Mouse (Mus musculus) retina, embryonic 14.5 days (tissue): Measurements from ENCODE around the gene Ppy.

Source experiments
- DNase-seq: peaks from one replicate; pipeline ENCODE4 v3.0.0-alpha.2; 2015; ENCODE audit warnings: low spot score

The Ppy gene

DNA sequence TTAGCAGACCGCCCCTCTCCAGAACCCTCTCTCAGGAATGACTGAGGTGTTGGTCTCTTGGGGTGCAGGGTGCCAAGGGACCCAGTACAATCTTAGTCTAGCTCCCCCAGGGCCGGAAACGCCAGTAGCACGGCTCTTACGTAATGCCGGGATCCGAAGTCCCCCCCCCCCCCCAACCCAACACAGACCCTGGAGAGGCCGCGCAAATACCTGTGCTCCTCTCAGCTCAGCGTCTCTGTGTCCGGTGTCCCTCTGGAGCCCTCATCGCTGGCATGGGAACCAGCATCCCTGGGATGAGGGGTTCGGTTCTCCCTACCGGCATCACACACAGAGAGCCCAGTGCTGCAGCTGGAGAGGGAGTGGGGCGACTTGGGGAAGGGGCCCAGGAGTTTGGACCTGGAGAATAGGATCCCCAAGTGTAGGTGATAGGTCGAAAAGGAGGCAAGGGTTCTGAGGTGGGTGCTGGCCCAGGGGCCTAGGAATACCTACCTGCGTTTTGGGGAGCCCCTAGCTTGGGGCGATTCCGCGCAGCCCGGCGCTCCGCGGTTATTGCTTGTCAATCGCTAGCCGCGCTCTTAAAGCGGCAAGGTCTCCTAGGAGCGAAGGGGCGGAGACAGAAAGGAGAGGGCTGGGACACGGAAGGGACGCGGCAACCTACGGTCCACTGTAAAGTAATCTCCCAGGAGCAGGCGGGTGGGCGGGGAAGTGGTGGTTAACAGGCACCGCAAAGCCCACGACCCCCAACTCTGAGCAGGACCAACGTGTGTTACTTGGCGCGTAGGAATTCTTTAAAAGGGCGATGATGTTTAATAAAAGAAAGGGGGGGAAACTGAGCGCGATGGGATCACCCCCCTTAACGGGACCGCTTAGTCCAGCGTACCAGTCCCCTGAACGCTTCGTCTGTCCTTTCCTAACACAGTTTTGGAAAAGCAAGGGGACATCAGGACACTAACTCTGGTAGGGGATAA lies 12.9 kb downstream of the Ppy start, which contains the start of gene Mpp2:
Mpp2 (minus strand) TSS at position 585 of the 968 bp plus-strand sequence.
- peak; percentile 82 for DNase-seq

DNA sequence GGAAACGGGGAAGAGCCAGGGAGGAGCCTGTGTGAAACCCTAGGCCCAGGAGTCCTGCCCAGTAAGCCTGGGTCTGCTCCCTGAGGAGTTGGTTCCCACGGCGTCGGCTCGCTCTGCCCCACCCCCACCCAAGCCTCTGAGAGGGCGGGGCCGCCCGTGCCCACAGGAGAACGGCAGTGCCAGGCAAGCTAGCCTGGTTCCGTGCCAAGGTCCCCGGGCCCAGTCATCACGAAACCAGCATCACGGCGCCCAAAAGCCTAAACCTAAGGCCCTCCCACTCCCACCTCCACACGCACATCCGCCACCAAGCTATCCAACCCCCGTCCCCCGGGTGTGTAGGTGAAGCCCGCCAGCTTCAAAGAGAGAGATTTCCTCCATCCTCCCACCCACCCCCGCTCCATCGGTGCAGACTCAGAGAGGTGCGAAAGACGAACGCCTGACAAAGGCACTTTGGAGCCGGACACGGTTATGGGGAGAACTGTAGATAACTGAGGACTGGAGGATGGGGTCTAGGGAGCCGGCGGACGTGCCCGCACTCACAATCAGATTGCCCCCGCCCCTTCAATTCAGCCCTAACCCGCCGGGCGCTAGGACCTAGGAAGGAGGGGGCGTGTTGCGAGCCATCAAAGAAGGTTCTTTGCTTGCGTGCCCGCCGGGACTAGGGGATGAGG lies 13.9 kb downstream of the Ppy start:
- peak; percentile 88 for DNase-seq

DNA sequence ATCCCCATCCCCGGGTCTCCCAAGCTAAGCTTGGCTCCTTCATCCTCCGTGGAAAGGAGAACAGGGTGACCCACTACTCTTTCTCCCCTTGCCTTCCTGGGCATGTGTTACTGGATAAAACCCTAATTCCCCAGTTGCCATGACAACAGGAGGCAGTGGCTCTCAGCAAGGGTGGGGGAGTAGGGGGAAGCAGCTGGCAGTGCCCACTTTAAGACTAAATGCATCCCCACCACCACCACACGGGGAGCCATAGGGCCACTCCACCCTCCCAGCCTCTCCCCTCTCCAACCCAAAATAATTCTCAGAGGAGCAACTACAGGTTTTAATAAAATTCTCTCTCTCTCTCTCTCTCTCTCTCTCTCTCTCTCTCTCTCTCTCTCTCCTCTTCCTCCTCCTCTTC lies 14.8 kb downstream of the Ppy start:
- peak; percentile 68 for DNase-seq

DNA sequence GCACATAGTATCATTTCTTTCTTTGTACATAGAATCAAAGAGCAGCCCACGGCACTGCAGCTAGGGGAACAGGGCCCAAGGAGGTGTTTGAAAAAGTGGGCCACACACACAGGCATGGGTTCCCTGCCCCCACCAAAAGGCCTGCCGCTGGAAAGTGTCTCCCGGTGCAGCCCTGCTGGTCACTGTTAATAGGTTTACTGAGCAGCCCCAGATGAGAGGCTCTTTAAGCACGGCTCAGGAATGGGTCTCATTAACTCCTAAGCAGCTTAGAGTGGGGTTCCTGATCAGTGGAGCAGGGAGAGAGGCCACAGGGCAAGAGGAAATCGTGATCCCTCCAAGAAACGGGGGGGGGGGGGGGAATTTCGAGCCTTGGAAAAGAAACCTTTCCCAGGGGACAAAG lies 17.0 kb downstream of the Ppy start:
- no peak for DNase-seq

DNA sequence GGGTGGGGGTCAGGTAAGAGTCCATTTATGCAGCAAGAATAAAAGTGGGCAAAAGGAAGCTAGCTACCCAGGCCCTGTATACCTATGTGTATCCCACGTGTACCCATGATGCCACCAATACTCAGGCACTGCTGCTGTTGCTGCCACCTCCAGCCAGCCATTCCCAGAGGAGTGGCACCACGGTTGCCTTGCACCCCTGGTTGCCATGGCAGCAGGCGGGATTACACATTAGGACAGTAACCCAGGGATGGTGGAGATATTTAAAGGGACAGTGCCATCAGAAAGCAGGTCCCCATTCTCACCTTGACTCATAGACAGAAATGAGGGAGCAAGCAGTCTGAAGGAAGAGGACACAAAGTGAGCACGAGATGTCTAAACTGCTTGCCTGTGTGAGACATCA lies 17.9 kb downstream of the Ppy start:
- DNase-seq, result no peak

DNA sequence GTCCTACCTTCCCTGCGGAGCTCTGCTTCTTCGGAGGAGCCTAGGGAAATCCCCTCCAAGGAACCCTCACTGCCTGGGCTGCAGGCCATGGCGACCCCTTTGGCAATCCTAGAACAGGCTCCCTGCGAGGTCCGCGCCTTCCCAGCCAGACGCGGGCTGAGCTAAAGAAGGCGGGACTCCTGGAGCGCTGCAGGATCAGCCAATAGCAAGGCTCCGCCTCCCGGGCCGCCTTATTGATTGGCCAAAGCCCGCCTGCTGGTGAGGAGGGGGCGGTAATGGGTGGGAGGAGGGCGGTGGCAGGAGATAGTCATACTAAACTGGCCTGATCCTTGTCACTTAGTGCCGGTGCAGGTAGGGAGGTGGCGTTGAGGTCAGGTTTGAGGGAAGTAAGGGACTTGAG lies 18.8 kb downstream of the Ppy start:
- DNase-seq, result peak; percentile 90

DNA sequence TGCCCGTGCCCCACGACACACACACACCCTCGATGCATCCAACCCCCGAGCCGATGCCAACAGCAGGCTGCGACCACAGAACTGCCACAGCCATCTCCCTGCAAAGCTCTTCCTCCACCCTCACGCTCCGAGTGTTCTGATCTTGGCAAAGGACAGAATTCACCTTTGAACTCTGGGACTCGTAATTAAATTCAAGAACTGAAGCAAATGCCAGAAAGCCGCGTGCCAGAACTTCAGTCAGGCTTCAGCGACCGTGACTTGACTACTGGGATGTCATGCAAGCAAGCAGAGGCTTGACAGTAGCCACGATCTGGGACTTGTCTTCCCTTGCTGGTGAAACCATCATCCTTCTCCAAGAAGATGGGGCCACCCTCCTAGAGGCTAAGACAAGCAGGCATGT lies 27.4 kb downstream of the Ppy start:
- no peak for DNase-seq

DNA sequence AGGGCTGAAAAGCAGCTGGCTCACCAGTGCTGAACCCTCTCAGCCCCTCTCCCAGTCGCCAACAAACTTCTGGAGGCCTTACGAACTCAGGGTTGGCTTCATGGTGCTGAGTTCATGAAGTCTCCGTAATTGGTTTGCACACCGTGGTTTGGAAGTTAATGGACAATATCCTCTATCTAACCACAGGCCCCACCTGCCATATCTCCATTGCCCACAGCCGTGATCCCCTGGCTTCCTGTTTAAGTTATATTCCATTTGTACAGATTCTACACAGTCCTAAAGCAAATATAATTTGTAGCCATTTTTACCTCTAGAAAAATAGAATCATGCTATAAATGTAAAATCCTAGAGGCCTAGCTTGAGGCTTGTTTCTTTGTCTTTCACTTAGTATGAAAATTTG lies 28.4 kb downstream of the Ppy start:
- no peak for DNase-seq

DNA sequence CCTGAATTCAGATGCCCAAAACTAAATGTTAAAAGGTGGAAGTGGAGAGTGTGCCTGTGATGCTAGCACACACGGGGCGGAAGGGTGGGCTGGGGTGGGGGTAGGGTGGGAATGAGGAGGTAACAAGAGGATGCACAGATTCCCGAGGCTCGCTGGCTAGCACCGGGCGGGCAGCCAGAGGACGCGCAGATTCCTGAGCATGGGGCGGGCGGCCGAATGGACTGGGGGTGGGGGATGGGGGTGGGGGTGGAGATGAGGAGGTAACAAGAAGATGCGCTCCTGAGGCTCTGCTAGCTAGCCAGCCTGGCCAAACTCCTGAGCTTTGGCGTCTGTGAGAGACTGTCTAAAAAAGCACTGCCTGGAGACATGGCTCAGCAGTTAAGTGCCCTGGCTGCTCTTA lies 30.7 kb downstream of the Ppy start:
- DNase-seq, result no peak

DNA sequence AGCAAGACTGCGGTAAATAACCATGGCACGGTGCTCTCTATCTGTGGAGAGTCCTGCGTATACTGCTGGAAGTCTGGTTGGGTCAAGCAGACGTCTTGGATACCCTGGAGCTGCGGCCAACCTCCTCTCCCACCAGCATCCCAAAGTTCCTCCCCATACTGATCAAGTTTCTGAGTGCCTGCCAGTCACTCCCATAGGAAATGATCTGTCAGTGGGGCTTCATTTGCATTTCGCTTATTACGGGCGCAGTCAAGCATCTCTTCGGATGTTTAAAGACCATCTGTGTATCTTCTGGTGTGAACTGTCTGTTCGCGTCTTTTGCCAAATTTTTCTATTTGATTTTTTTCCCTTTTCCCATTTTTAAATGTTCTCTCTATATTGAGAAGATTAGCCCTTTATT lies 31.5 kb downstream of the Ppy start:
- no peak for DNase-seq

DNA sequence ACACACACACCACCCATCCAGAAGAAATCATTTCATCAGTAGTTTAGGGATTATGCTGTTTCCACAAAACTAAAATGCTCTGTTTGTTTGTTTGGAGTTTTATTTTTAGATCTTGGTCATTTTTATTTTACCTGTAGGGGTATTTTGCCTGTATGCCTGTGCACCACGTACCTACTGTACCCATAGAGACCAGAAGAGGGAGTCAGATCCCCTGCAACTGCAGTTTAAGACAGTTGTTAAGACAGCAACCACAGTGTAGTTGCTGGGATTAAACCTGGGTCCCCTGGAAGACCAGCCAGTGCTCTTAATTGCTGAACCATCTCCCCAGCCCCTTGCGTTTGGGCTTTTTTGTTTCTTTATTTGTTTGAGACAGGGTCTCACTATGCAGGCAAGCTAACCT lies 32.1 kb downstream of the Ppy start:
- DNase-seq, result peak; percentile 44

DNA sequence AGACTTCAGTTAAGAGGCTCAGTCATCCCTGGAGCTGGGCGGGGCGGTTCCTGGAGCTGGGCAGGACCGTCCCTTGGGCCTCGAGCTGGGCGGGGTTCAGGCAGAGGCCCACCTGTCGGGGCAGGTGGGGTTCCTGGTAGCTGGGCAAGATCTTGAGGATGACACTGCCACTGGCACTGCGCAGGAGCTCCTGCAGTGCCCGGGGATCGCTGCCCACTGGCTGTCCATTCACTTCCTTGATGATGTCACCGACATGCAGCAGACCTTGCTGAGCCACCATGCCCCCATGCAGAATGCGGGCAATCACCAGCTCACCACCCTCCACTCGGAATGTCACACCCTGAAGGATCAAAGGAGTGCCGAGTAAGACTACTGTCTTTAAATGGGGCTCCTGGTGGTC lies 38.0 kb downstream of the Ppy start:
- no peak for DNase-seq

DNA sequence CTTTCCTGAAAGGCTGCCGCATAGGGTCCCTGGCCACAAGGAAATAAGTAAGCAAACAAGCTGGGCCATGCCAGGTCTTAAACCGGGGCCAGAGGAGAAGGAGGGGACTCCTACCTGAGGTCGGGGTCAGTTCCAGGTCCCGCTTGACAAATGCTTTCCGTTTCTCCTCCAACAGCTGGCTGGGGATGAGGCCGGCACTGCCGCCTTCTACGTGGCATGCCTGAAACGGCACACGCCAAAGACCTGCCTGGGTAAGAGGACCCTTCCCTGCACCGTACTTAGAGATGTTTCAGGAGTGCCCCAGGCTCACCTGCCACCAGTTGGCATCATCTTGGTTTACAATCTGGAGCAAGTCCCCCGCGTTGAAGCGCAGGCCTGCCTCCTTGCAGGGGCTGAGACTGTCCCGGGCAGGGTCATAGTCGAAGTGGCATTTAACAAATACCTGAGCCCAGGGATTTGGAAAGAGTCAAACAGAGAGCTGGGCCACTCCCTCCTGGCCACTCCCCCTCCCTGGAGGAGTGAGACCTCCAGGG lies 39.1 kb downstream of the Ppy start:
- DNase-seq, result no peak

DNA sequence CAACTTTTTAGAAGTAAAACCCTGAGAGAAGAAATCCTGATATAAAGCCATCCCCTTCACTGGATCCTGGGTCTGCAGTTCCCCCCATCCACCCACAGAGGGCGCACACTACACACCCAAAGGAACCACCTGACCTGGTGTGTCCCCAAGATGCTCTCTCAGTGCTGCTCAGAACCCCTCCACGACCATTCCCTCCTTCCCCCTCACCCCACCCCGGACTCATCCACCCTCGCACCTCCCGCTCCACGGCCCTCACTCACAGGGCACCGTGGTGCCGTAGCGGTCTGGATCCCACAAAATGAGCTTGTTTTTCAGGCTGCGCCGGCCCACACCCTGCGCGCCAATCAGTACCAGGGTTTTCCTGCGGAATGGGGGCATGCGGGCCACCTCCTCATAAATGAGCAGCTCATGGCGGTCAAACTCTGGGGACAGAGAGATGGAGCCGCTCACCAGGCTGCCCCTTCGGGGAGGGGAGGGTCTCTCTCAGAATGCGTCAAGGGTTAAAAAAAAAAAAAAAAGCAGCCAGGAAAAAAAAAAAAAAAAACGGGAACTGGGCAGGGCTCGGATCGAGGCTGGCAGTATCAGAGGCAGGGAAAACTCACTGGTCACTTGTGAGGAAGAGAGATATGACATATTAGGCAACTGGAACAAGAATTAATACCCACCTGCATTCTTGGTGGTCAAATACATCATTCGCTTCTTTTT lies 39.7 kb downstream of the Ppy start:
- peak; percentile 87 for DNase-seq

DNA sequence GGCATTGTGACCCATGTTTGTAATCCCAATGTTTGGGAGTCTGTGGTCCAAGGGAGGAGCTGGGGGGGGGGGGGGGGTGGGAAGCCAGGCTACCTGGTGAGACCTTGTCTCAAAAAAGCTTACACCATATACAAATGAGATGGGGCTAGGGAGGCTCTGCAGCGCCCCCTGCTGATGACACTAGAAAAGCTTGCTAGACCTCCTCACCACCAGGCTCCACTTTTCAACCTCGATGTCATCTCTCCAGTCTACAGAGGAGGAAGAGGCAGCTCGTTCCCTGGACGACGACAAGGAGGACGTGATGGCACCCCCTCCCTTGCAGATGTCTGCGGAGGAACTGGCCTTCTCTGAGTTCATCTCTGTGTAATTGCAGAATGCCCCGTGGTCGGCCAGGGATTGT lies 47.3 kb downstream of the Ppy start:
- DNase-seq, result peak; percentile 82

DNA sequence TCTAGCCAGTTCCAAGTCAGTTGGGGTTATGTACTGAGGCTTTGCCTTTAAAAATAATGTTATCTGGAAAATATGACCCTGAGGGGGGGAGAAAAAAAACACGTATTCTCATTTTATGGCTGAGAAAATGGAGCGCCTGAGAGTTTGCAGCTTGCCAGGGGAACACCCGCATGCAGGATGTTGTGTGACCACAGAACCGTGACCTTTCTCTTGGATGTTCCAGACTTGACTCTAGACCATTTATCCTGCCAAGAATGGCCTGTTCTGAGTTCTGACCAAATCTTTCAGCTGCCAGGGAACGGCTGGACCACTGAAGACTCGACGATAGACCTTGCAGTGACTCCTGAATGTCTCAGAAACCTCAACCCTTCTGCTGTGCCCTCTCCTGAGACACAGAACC lies 47.9 kb downstream of the Ppy start:
- DNase-seq, result no peak

DNA sequence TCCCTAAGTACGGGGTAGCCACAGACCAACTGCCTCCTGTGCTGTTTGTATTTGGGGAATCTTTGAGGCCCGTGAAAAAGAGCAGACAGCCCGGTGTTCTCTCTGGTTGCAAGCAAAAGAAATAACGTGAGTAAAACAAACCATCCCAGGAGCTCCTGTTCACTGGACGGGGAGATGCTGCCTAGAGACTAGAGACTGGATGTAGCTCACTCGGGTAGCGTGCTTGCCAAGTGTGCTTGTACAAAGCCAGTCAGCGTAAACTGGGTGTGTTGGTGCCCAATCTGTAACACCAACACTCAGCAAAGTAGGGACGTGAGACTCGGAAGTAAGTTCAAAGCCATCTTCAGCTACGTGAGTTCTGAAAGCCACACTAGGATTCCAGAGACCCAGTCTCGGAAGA lies 48.4 kb downstream of the Ppy start:
- no peak for DNase-seq

DNA sequence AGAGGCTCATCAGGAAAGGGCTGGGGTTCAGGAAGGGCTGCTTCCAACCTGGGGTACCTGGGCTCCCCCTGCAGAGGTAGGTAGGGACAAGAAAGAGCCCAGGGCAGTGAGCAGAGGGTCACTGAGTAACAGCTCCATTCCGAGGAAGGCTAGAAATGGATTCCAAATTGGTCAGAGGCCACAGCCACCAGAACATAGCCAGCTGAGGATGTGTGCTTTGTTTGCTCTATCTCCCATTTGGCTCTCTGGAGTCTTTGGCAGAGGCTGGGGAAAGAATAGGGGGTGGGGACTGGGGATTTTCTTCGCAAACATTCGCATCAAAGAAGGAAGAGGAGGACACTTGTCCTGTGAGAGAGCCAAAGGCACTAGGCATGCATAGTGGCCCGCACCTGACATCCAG lies 49.2 kb downstream of the Ppy start:
- DNase-seq, result no peak

DNA sequence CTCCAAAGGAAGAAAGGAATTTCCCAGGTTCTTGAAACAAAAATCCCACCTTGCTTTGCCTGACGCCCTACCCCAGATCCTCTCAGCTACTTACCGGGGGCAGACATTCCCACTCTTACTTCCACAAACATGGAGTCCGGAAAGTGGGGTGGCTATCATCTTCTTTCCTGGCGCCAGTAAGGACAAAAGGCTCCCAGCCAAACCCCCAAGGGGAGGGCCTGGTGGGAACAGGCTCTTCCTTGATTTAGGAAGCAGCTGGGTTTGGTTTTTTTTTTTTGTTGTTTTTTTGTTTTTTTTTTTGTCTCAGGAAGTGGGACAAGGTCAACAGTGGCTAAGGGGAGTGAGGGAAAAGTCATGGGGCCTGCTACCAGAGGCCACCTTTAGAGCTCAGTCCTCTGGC lies 49.6 kb downstream of the Ppy start:
- DNase-seq, result no peak
